Mouse (Mus musculus) cerebellum, adult 8-10 months (tissue): ENCODE measurements around the gene Zdhhc4.

Source experiments
- DNase-seq: peaks from one replicate; pipeline ENCODE4 v3.0.0; 2022

The Zdhhc4 gene

GRCm38 (mm10) chr5:143317288-143317610 lies 11.8 kb downstream of the Zdhhc4 start:
- DNase-seq, result no peak

GRCm38 (mm10) chr5:143316605-143317287 lies 12.3 kb downstream of the Zdhhc4 start:
- peak; percentile 32 for DNase-seq

GRCm38 (mm10) chr5:143315514-143315888 lies 13.6 kb downstream of the Zdhhc4 start:
- DNase-seq, result no peak

GRCm38 (mm10) chr5:143314730-143315513 lies 14.1 kb downstream of the Zdhhc4 start, which contains the start of gene E130309D02Rik:
Gene E130309D02Rik, minus strand, starts transcription at chr5:143315360.
- DNase-seq, result peak; percentile 91

- no peak for DNase-seq
These were observed 14.8 kb downstream of the Zdhhc4 start for GRCm38 (mm10) chr5:143314183-143314729.

- DNase-seq, result peak; percentile 80
These were observed 17.2 kb downstream of the Zdhhc4 start for GRCm38 (mm10) chr5:143311886-143312285.

- no peak for DNase-seq
These were observed 19.1 kb downstream of the Zdhhc4 start for GRCm38 (mm10) chr5:143309916-143310315.

- DNase-seq, result no peak
These were observed 20.2 kb downstream of the Zdhhc4 start for GRCm38 (mm10) chr5:143308825-143309224.

GRCm38 (mm10) chr5:143304251-143304650 lies 24.8 kb downstream of the Zdhhc4 start:
- no peak for DNase-seq

- DNase-seq, result no peak
These were observed 27.8 kb downstream of the Zdhhc4 start for GRCm38 (mm10) chr5:143301296-143301695.

GRCm38 (mm10) chr5:143299686-143300085 lies 29.4 kb downstream of the Zdhhc4 start:
- peak; percentile 47 for DNase-seq

GRCm38 (mm10) chr5:143298391-143298790 lies 30.7 kb downstream of the Zdhhc4 start:
- DNase-seq, result no peak

GRCm38 (mm10) chr5:143297986-143298385 lies 31.1 kb downstream of the Zdhhc4 start:
- no peak for DNase-seq

- DNase-seq, result no peak
These were observed 33.7 kb downstream of the Zdhhc4 start for GRCm38 (mm10) chr5:143295330-143295729.

- no peak for DNase-seq
These were observed 34.2 kb downstream of the Zdhhc4 start for GRCm38 (mm10) chr5:143294862-143295261.

- no peak for DNase-seq
These were observed 35.7 kb downstream of the Zdhhc4 start, which contains the start of gene Zfp853 for GRCm38 (mm10) chr5:143293404-143293803. Gene Zfp853, minus strand, starts transcription at chr5:143293623.

GRCm38 (mm10) chr5:143292879-143293278 lies 36.2 kb downstream of the Zdhhc4 start:
- no peak for DNase-seq

GRCm38 (mm10) chr5:143289299-143289698 lies 39.8 kb downstream of the Zdhhc4 start:
- DNase-seq, result no peak

GRCm38 (mm10) chr5:143288378-143288911 lies 40.6 kb downstream of the Zdhhc4 start:
- DNase-seq, result no peak

GRCm38 (mm10) chr5:143287774-143288328 lies 41.2 kb downstream of the Zdhhc4 start:
- DNase-seq, result peak; percentile 55

GRCm38 (mm10) chr5:143284762-143285161 lies 44.3 kb downstream of the Zdhhc4 start:
- DNase-seq, result no peak

- no peak for DNase-seq
These were observed 49.8 kb downstream of the Zdhhc4 start for GRCm38 (mm10) chr5:143279247-143279646.

GRCm38 (mm10) chr5:143275761-143276160 lies 53.3 kb downstream of the Zdhhc4 start:
- DNase-seq, result no peak
